Mouse (Mus musculus) T-cell, adult 2 months (primary cell): ENCODE measurements around the gene Zbtb39.
"Not testable (repeated sequence)": the region's sequence is repeated elsewhere in the genome, so short reads cannot be mapped to it uniquely, and the experiment has no call there.

Experiments
- DNase-seq: peaks from one replicate; pipeline ENCODE4 v3.0.0; 2022; ENCODE audit warnings: low spot score

Gene Zbtb39

DNA sequence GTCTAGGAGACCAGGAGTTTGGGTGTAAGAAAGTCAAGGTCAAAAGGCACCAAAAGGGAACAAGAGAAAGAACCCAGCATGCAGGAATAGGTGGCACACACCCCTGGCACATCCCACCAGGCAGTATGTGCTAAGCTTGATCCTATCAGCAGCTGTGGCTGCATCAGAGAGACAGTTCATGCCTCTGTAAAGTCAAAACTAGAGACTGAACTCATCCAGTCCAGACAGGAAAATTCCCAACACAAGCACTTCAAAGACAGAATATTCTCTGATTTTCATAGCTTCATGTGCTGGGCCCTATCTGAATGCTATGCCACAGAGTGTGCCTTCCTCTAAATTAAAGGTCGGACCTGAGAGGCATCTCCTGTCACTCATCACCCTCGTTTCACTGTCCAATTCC, 1.8 kb upstream of the Zbtb39 start:
- DNase-seq, result no peak

DNA sequence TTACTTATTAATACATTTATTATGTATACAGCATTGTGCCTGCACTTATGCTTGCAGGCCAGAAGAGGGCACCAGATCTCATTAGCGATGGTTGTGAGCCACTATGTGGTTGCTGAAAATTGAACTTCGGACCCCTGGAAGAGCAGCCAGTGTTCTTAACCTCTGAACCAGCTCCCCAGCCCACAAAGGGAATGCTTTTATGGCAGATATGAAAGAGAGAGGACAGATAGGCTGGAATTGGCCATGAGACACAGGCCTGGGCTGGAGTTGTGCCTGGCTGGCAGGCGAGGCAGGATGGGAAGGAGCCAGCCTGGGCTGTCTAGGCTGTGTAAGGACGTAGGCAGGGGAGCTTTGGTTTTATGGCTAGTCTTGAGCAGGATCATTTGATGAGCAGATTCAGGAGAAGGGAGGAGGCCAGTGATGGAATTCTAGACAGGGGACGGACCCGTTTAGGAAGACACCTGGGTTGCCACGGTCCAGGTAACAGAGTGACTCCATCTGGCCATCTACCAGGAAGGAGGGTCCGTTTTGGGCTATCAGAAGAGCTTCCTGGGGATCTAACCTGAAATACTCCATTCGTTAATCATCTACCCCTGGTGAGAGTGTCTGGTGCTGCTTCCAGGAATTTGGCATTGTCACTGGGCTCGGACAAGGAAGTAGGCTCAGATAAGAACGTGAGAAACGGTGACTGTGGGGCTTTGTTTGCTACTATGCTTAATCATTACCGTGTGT, 1.0 kb upstream of the Zbtb39 start:
- DNase-seq, result peak; percentile 41

DNA sequence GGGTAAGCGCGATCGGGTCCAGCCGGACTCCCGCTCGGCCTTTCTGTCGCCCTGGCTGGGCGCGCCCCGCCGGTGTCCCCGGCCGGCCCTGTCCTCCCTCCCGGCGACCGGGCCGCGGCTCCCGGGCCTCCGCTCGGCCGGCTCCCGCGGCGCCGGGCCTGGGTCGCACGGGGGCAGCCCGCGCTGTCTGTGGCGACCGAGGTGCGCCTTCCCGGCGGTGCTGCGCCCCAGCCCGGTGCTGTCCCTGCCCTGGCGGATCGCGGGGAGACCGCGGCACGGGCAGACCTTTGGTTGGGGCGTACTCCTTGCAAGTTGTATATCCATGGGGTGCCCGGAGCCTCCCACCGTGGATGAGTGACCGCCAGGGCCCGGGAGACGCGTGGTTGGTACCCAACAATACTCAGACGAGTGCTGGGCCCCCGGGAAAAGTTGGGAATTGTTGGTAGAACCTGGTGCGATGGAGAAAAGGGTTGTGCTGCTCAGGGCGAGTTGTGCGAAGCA, 373 bp downstream of the Zbtb39 start:
- peak; percentile 27 for DNase-seq

DNA sequence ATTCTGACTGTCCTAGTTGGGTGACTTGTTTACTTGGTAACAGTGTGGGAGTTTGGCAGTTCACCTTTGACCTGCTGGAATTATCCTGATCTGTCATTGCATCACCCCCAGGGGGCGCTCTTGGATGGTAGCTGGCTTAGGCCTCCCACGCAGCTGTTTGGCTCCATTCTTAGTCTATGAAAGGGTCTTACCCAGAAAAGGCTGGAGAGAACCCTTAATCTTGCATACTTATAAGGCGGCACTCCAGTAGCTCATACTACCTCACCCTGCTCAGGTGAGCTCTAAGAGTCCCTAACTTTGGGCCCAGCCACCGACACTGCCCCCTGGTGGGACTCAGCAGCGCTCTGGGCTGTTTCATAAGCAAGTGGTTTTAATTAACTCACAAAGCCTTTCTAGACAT, 5.3 kb downstream of the Zbtb39 start:
- DNase-seq, result peak; percentile 54

DNA sequence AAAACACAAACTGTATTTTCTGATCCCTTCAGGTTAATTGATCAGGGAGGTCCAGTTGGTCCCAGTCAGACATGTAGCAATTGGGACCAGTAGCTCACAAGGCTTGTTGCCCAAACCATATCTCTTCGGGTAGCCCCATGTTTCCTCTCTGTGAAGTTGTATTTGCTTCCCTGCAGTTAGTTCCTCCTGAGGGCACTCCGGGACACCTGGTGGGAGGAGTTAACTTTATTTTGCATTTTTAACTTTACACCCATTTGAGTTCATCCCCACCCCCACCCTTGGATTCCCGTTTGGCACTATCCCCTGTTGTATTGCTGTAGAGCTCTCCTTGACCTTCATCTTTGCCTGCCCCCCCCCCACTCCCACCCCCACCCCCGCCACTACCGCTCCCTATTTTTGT, 6.5 kb downstream of the Zbtb39 start:
- no peak for DNase-seq

DNA sequence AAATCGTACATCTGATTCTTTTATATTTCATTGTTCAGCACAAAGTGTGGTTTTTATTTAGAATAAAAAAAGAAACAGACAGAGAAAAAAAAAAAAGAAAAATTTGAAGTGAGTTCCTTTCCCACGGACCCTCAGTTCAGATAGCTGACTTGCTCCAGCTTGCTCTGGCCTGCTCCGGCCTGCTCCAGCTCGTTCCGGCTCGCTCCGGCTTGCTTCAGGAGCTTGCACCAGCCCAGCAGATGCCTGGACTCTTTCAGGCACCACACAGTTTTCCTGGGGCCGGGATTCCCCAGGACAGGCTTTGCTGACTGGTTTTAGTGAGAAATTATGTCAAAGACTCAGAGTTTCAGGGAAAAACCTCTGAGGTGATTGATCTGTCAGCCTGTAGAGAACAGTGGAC, 7.9 kb downstream of the Zbtb39 start:
- DNase-seq, result no peak

DNA sequence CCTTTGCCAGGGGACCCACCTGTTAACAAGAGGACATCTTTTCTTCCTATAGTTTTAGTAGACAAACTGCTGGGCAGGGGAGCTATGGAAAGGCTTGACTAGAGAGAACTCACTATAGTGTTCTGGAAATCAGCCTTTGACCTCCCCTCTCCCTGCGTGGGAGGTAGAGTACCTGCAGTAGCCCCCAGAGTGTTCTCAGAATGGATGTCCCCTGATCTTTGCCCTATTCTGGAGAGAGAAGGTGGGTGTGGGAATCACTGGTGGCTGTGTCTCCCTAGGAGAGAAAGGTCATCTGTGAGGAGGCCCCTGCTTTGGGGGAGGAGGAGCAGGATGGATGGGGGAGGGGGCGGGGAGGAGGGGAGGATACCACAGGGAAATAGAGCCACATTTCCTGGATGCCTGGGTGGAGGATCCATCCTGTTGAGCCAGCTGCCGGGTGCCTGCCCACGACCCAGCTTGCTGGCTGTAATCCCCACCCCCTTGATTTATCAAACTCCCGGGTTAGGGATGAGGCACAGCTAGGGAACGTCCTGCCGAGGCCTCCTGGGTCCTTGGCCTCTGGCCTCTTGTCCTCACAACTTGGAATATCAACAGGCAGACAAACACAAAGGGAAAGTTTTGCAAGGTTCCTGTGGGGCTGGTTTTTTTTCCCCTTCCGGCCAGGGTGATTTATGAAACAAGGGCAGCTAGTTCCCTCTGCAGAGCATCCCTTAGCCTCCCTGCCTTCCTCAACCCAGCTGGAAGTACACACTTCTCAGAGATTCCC, 9.7 kb downstream of the Zbtb39 start:
- DNase-seq, result no peak

DNA sequence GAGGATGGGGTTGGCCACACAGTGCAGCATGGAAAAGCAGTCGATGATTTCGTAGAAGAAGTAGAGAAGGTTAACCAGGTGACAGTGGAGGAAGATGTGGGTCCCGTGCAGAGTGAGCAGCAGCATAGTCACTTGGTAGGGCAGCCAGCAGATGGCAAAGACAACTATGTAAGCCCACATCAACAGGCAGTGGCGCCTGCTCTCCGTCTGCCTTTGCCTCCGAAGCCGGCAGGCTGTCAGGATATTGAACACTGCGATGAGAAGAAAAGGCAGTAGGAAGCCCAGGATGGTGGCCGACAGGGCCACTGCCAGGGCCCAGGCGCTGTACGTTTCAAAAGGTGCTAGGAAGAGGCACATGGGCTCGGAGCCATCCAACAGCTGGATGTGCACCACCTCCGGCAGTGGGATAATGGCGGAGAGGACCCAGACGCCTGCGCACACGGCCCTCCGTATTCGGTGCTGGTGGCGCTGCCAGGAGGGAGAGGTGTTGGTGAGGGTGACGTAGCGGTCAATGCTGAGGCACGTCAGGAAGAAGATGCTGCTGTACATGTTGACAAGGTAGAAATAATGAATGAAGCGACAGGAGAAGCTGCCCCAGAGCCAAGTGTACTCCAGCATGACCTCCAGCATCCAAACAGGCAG, 10.9 kb downstream of the Zbtb39 start:
- DNase-seq, result no peak

DNA sequence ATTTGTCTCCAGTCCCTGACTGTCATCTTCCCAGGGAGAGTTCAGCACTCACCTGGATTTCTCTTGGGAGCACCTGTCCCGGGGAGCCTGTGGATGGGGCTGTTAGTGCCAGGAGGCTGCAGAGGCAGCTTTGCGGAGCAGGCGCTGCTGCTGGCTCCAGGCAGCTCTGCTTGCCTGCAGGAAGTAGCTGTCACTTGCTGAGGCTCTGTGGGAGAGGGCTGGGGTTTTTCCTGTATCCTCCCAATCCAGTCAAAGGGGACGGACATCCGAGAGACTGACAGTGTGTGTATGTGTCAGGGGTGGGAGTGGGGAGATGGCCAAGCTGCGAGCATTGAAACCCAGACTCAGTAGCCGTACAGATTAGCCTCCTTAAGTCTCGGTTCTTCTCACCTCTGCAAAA, 12.2 kb downstream of the Zbtb39 start, which contains the start of gene Gpr182:
Gene Gpr182, minus strand, starts transcription at position 185 of the 400 bp plus-strand sequence.
- DNase-seq, result no peak

DNA sequence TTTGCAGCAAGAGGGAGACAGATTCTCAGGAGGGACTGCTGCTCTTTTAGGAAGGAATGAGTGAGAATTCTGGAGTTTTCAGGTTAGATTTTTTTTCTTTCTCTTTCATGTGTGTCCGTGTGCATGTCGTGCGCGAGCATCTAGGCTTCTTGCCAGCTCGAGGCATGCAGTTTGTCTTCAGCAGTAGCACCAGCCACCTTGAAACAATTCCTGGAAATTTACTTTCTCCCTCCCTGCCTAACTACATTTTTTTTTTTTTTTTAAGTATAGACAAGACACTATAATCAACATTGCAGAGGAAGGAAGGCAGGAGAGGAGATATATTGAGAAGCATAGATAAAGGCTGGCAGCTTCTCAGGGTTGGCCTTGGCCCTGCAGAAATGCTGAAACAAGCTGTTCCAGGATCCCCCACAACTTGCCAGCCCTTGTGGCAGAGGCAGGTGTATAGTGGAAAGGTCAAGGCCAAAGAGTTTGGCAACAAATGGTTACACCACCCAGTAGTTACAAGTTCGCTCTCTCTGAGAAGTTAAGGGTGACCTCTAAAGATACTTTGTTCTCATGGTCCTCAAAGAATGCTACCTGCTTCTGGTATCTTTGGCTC, 15.3 kb downstream of the Zbtb39 start:
- DNase-seq, result no peak

DNA sequence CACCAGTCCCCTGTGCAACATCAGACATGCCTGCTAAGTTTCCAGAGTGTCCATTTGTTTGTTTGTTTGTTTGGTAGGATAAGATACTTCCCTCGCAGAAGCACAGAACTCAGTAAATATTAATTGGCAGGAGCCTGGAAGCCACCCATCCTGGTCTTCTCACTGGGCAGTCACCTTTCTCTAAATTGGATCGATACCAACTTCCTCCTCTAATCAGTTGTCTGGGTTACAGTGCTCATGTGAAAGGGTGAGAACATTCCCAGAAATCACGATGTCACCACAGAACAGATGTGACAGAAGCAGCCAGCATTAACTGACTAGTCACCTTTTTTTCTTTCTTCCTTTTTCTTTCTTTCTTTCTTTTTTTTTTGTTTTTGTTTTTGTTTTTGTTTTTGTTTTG, 15.9 kb downstream of the Zbtb39 start:
- no peak for DNase-seq

DNA sequence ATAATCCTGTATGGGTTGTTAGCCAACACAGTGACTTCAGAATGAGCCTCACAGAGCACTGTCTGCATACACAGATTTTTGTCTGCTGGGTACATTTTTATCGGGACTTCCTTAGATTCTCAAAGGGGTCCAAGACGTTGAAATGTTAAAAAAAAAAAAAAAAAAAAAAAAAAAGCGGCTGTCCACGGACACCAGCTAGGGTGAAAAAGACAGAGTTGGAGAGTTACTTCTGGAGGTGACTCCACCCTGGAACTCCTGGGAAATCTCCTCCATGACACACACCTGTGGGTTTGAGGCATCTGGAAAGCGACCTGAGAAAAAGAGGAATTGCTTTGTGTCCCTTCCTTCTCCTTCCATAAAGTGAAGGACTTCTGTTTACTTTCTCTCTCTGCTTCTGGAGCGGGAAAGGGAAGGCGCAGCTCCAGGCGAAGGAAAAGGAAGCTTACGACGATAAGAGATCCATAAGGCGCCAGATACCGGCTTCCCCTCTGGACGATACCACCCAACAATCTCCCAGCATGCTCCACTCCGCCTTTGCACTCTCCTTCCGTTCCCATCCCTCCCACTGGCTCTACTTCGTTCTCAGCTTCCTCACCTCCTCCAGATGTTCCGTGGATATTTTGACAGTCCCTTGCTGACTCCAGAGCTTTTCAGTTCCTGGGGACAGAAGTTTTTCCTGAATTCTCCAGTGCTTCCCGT, 16.6 kb downstream of the Zbtb39 start:
- no peak for DNase-seq

DNA sequence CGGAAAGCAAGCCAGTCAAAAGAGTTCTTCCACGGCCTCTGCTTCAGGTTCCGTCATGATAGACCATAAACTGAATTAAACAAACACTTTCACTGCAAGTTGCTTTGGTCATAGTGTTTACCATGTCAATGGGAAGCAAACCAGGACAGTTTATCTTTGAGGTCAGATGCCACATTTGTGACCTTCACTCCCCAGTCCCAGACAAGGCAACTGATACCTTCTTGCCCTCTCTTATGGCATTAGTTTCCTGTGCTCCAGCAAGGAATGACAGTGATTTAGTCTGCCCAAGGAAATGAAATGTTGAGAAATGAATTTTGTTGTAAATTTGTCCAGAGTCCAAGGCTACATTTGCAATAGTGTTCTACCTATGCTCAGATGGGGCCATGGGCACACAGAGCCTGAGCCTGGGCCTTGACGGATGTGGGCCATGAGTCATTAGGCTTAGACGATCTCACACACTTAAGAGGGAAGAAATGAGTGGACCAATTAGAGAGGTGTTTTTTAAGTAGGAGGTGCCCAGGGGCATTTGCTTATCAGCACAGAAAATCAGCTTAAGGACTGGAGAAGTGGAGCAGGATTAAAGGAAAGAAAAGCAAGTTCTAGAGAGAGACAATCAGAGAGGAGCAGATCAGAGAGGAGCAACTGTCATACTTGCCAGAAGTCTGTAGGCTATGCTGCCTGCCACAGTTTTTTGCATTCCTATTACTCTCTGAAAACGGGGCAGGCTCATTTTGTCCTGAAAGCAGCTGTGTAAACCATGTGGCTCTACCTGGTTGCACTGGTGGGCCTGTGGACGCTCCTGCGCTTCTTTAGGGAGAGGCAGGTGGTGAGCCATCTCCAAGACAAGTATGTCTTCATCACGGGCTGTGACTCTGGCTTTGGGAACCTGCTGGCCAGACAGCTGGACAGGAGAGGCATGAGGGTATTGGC, 20.1 kb downstream of the Zbtb39 start, which contains the start of the genes Rdh1 and Rdh16f1:
Gene Rdh1, plus strand, starts transcription at position 541 of the 930 bp plus-strand sequence.
Gene Rdh16f1, plus strand, starts transcription at position 607 of the 930 bp plus-strand sequence.
- no peak for DNase-seq

DNA sequence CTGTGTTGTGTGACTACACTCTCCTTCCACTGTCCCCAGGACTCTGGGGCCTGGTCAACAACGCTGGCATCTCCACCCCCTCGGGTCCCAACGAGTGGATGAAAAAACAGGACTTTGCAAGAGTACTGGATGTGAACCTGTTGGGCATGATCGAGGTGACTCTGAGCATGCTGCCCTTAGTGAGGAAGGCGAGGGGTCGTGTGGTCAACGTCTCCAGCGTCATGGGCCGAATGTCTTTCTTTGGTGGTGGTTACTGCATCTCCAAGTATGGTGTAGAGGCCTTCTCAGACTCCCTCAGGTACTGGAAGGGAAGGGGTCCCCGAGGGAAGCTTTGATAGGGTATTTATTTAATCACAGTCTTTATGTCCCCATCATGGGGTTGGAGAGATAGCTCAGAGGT, 23.6 kb downstream of the Zbtb39 start:
- not testable (repeated sequence) for DNase-seq

DNA sequence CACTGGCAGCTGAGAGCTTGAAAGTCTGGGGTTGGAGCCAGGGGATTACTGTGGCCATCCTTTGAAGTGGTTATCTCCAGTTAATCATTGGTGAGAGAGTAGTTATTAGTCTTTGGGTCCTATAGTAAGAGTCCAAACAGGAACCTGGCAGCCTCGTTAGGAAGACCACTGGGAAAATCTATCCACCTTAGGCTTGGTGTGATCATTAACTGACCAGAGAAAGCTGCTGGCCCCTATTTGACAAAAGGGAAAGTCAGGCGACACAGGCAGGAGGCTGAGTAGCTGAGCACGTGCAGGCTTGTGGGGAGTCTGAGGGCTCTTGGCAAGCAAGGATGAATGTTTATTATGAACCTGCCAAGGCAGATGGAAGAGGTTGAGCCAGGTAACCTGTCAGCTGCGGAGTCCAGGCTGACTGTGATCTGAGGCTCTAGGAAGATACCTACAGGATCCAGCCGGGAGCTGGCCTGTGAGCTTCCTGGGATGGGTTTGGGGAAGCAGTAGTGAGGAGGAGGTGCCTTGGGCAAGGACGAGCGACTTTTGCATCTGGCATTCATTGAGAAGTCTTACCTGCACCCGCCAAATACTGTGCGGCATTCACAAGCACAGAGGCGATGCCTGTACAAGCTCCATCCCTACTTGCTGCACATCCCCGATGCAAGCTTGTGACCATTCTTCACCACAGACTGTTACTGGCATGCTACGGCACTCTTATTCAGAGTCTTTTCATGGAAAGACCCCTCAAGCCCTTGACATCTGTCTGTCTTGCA, 24.8 kb downstream of the Zbtb39 start:
- no peak for DNase-seq

DNA sequence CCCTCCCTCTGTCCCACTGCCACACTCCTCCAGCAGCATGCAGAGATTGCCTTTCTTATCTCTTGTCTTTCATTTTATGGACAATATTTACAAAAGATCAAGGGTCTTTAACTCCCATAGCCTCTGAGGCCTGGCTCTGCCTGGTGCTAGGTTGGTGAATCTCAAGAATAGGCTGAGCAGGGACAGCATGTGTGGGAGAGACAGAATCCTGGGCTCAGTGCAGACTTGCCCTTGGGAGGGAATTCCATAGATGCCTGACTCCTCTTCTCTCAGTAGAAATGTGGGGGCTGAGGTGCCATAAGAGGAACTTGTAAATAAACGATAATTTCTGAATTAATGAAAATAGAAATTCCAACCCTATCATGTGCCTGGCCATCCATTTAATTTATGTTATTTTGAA, 27.2 kb downstream of the Zbtb39 start:
- no peak for DNase-seq

DNA sequence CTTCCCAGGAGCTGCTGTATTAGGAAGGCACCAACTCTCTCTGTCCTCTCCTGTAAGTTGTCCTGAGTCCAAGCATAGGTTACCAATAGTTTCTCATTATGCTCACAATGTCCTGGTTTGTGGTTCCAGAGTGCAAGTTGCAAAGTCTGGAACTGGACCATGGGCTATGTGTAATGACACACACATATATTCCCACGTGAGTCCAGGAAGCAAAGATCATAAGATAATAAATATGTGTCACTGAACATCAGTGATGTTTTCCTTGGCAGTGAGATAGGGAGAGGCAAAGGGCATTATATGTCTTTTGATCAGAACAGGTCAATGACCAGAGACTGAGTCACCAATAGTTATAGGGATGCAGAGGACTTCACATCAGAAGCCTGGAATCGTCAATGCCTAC, 36.7 kb downstream of the Zbtb39 start, which contains the start of gene Rdh9:
Gene Rdh9, plus strand, starts transcription at position 376 of the 400 bp plus-strand sequence.
- no peak for DNase-seq

DNA sequence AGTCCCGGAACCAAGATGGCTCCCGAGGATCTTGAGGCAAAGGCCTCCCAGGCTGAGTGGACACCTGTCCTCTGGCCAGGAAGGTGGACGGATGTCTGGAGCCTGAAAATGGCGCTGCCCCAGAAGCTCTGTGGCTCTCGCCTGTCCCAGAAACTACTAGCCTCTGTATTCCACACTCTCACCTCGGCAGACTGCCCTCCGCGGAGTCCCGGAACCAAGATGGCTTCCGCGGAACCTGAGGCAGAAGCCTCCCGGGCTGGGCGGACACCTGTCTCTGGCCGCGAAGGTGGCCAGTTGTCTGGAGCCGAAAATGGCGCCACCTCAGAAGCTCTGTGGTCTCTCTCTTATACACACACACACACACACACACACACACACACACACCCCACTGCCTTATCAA, 43.0 kb downstream of the Zbtb39 start:
- not testable (repeated sequence) for DNase-seq

DNA sequence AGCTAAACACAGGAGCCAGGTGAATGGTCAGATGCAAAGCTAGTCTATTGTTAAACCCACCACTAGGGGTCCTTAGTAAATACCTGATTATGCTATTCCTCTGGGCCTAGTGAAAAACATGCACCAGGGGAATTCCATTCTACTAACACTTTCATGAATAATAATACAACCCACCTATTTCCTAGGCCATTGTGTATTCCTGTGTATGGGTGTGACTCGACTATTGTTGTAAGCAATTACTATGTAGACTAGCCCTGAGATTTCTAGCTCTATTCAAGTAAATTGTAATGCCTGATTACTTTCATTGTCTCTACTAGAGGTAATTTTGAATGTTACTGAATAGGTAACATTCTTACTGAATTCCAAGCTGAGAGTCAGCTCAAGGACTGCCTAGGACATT, 46.1 kb downstream of the Zbtb39 start:
- not testable (repeated sequence) for DNase-seq
